Mouse (Mus musculus) embryonic facial prominence, embryonic 11.5 days (tissue): Measurements from ENCODE around the gene Larp1b. TPM values are rescaled to one million over a fixed set of nuclear protein-coding genes. Genes with fewer than 3 reads are reported as not detected.

Source experiments
- polyA plus RNA-seq: library from polyadenylated mRNA; unstranded; fragments of >200 nt; fragmentation: Nextera tagmentation; extraction: Ambion mirVana; gene quantifications from 2 replicates; pipeline ENCODE4 v1.2.1, GENCODE M21; 2014

Larp1b gene
- polyA plus RNA-seq, 1 experiment from 2014 or later = 1.4 TPM

Other genes with a start within 250 kb of the Larp1b start
- 0.22 and 0.45 TPM in 2 replicates for gene Slc25a31, start 241.0 kb upstream of the Larp1b start, polyA plus RNA-seq
- 22.7 and 23.6 TPM in 2 replicates for gene Hspa4l, start 205.3 kb upstream of the Larp1b start, polyA plus RNA-seq
- 80.9 and 87.2 TPM in 2 replicates for gene Plk4, start 149.8 kb upstream of the Larp1b start, polyA plus RNA-seq
- 6.3 and 7.3 TPM in 2 replicates for gene Mfsd8, start 102.9 kb upstream of the Larp1b start, polyA plus RNA-seq
- 3.0 and 5.1 TPM in 2 replicates for gene Abhd18, start 102.9 kb upstream of the Larp1b start, polyA plus RNA-seq
- 0.17 TPM in 1 of 2 replicates, not detected in the other for gene 1700034I23Rik, start 47.3 kb upstream of the Larp1b start, polyA plus RNA-seq
- 28.3 and 29.7 TPM in 2 replicates for gene Pgrmc2, start 133.2 kb downstream of the Larp1b start, polyA plus RNA-seq